Mouse (Mus musculus): ENCODE measurements around the gene Nudt17.
A peak's percentile ranks its signal among the peaks of the same experiment; 100 is the strongest.
"Not testable (repeated sequence)": the region's sequence is repeated elsewhere in the genome, so short reads cannot be mapped to it uniquely, and the experiment has no call there.

The Nudt17 gene

DNA sequence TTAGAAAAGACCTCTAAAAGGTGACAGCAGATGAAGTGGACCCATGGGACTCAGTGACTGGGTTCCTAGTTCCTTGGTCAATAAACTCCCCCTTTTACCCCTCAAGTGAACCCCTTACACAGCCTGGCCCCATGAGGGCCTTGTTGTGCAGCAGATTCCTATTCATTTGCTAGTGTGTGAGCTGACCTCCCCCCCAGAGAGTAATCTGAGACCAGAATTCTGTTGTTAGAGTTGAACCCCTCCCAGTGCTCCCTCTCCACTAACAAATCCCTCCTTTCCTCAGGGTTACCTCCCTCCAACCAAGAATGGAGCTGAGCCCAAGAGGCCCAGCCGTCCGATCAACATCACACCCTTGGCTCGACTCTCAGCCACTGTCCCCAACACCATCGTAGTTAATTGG is 7.4 kb downstream of the Nudt17 start:
- DNase-seq: no peak

DNA sequence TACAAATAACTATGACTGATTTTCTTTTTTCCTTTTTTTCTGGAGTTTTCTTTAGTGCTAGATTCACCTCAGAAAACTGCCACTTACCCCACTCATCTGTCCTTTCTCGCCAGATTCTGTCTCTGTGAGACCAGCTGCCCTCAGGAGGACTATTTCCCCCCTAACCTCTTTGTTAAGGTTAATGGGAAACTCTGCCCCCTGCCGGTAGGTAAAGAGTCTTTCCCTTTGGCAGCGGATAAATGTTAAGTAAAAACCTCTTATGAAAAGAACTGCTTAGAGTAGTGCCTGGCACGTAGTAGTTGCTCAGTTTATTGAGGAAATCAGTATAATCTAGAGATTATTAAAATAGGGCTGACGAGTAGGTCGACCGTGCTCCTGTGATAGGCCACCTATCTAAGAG is 8.0 kb downstream of the Nudt17 start:
- no peak for DNase-seq

DNA sequence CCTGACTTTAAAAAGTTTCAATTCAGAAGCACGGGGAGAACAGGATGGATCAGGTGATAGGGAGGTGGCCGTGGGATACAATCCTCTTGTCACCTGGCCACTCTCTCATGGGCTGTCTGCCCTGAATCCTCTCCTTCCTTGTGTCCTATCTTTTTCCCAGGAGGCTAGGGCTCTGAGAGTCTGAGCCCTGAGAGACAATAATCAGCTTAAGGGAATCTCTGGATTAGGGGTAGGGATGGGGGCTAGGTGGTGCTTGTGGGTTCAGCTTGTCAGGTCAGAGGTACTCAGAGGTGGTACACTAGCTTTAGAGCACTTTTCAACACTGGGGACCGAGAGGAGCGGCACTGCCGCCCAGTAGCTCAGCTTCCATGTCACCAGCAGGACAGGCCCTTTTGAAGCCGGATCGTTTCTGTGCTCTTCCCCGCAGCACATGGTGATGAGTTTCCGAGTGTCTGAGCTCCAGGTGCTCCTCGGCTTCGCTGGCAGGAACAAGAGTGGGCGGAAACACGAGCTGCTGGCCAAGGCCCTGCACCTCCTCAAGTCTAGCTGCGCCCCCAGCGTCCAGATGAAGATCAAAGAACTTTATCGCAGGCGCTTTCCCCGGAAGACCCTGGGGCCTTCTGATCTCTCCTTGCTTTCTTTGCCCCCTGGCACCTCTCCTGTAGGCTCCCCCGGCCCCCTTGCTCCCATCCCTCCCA is 9.2 kb downstream of the Nudt17 start:
- peak; percentile 65 for DNase-seq

DNA sequence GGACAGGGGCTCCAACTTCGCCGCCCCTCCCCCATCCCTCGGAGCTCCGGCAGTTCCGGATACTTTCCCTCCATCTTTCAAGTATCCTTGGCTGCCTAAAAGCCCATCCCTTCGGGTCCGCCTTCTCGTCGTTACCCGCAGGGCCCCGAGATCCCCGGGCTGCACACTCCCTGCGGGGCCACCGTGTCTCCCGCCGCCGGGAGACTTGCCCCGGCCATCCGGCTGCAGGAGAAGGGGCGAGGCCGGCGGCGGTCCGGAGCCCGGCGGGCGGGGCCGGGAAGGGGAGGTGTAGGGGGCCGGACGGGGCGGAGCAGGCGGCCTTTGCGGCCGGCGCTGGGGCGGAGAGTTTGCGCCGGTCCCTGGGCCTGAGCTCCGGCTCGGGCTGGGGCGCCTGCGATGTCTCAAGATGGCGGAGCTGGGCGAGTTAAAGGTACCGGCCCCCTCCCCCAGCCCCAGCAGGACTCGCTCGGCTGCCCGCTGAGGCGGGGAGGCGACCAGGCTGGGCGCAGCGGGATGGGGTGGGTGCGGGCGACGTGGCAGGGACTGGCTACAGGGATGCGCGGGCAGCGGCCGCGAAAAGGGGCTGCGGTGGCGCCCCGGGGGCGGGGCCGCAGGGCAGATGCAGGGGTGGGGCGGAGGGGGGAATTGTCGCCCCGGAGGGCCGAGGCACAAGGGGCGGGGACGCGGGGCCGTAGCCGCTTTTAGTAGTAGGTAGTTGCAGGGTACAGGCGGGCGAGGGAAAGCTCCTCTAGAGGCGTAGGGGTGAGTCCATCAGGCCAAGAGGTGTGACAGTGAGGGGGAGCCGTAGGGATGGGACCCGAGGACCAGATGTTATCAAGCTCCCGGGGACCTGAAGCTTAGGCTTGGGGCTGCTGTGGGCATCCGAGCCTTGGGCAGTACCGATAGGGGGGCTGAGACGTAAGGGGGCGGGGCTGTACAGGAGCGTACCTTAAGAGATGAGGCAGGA is 11.3 kb downstream of the Nudt17 start:
- DNase-seq: peak; percentile 84

DNA sequence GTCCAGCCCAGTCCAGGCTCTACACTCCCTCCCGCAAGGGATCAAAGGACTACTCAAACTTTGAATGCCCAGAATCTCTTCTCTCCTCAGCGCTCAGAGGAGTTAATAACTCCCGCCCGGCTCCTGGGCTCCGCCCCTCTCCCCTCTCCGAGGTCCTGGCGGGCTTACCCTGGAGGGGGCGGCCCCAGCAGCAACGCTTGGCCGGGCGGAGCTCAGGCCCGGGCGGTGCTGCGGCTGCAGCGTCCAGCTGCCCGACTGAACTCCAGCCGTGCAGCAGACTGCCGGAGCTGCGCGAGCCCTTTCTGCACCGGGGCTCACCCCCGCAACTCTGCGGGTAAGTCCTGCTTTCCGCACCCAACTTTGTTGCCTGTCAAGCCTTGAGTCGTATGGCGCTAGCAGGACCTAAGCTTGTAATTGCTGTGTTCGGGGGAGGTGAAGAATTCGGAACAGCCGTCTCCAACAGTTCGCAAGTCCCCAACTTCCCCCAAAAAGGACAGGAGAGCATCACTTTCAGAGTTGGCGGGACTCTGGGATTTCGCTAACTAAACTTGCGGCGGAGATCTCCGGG is 12.1 kb downstream of the Nudt17 start, which contains the start of gene Pias3:
Pias3 (plus strand) TSS at position 187 of the 568 bp plus-strand sequence.
- peak; percentile 63 for DNase-seq

DNA sequence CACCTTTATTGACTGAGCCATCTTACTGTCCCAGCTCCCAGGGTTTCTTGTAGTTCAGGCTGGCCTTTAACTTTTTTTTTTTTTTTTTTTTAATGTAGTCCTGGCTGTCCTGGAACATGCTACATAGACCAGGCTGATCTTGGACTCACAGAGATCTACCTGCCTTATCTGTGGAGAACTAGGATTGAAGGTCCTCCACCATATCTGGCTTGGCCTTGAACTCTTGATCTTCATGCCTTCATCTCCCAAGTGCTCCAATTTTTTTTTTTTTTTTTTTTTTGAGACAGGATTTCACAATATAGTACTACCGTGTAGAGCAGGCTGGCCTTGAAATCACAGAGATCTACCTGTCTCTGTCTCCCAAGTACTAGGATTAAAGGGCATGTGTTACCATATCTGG is 14.8 kb downstream of the Nudt17 start:
- DNase-seq: no peak

DNA sequence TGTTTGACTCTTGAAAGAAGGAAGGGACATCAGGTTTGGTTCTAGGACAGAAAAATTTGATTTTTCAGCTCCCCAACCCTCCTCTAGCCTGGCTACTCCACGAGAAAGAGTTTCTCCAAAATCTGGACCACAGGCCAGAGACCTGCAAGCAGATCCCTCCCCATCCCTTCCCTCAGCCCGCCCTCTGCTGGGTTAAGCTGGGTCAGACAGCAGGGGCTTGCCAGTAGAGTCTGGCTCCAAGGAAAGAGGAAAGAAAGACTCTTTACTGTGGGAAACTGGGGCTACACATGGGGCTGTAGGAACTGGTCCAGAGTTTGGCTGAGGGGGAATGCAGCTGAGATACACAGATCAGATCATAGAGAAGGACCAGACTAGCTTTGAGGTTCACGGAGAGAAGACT is 15.9 kb downstream of the Nudt17 start:
- DNase-seq: no peak

DNA sequence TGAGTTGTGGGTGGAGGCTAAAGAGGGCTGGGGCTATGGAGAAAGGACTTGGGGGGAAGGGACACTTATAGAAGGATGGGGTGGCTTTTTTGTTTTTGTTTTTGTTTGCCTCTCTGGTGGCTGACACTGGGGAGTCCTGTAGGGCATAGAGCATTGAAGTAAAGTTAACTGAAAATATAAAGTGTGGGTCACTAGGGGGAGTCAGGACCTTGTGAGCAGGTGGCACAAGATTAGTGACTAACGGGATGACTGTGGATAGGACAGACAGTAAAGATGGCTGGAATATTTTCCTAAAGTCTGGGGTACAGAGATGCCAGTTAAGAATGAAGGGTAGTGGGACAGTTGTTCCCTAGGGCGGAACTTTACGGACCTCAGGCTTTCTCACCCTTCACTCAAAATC is 18.1 kb downstream of the Nudt17 start:
- no peak for DNase-seq

DNA sequence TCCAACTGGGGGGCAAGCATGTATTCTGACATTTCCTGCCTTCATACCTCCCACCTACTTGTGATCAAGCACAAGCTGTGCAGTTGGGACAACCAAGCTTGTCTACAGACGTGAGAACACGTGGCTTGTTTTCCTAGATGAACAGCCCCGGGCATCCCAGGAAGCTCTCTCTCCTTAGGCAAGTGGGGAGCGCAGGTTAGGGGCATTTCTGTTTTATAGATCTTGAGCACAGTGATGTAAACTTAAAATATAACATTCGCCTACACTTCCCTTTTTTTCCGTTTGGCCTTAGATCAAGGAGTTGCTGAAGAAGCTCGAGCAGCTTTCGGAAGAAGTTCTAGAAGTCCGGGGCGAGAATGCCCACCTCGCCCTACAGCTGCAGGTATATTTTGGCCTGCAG is 19.5 kb downstream of the Nudt17 start:
- DNase-seq: no peak

DNA sequence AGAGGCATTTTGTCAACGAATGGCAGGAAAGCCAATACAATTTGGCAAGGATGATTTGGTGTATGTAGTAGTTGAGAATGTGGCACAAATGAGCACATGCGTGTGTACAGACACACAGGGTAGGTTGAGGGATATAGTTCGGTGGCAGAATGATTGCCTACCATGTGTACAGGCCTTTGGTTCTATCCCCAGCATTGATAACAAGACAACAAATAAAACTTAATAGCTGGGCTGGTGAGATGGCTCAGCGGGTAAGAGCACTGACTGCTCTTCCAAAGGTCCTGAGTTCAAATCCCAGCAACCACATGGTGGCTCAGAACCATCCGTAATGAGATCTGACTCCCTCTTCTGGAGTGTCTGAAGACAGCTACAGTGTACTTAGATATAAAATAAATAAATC is 22.3 kb downstream of the Nudt17 start:
- not testable (repeated sequence) for DNase-seq

DNA sequence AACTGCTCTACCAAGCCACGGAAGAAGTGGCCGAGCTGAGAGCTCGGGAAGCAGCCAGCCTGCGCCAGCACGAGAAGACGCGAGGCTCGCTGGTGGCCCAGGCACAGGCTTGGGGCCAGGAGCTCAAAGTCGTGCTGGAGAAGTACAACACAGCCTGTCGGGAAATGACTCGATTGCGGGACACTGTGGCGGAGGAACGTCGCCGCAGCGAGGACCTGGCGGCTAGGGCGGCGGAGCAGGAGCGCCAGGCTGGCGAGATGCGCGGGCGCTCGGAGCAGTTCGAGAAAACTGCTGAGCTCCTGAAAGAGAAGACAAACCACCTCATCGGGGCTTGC is 23.6 kb downstream of the Nudt17 start:
- DNase-seq: no peak

DNA sequence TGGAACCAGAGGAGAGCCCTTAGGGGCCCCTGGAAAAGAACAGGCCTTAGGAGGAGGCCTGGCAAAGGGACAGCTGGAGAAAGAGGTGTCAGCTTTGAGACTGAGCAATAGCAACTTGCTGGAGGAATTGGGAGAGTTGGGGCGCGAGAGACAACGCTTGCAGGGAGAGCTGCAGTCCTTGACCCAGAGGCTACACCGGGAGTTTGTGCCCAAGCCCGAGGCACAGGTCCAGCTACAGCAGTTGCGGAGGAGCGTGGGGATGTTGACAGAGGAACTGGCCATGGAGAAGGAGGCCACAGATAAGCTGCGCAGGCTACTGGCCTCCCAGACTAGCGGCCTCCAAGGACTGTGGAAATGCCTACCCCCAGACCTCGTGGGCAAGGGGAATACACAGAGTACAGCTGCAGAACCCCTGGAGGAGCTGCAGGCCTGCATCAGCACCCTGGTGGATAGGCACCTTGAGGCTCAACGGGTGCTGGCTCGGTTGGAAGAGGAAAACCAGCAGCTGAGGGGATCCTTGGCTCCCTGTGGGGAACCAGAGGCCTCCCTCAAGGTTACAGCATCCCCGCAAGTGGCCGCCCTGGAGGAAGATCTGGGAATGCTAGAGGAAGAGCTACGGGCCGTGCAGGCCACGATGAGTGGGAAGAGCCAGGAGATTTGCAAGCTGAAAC is 24.1 kb downstream of the Nudt17 start:
- DNase-seq: no peak

DNA sequence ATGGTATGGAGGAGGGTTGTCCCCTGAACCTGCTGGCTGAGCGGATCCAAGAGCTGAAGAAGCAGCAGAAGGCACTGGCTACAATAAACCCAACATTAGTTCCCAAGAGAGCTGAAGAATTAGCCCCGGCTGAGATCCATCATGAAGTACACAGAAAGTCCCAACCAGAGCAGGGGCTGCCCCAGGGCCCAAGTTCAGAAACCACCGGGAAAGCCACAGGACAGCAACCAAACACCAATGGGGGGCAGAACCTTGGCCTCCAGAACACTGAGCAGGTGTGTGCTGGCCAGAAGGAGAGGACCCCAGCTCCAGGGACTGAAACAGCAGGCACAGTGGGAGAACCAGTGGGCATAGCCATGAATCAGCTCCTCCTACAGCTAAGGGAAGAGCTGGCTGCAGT is 24.9 kb downstream of the Nudt17 start:
- DNase-seq: no peak

DNA sequence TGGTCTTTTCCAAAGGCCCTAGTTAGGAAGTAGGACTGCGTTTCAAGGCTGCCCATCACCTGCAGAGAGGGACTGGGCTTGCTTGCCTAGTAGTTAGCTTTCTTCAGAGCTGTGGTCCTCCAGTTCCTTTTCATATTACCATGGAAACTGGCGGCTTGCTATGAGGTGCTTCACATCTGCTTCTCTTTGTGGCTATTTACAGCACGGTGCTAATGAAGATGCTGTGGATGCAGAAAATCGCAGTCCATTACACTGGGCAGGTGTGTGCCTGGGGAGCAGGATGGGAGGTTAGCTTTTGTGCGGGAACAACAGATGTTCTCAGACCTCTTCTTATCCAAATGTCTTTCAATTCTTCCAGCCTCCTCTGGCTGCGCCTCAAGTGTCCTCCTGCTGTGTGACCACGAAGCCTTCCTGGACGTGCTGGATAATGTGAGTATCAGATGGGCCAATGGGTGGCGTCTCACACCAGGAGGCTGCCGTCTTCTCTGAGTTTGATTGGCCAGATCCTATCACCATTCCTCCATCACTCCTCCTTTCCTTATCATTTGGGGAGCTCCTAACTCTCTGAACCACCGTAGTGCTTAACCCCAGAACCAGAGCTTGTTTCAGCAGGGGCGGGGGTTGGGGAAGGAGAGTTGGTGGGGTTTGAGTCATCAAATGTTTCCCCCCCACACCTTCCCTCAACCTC is 27.9 kb downstream of the Nudt17 start:
- DNase-seq: no peak

DNA sequence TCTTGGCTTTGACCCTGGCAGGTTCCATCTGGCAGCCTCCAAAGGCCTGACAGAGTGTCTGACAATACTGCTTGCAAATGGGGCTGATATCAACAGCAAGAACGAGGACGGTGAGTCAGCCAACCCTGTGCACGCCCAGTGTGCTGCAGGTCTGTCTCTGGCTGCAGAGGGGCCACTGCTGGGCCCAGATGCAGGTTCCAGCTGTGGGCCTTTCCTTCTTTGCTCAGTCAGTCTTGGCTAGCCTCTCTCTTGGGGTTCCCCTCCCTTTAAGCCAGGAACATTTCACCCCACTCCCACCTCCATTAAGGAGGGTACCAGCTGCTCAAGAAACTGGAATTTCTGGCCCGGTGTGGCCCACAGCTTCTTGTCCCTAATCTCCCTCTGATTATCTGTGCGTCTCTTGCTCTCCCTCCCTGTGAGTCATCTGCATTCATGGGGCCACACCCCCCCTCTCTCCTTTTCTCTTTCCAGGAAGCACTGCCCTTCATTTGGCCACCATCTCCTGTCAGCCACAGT is 29.1 kb downstream of the Nudt17 start:
- DNase-seq: no peak

DNA sequence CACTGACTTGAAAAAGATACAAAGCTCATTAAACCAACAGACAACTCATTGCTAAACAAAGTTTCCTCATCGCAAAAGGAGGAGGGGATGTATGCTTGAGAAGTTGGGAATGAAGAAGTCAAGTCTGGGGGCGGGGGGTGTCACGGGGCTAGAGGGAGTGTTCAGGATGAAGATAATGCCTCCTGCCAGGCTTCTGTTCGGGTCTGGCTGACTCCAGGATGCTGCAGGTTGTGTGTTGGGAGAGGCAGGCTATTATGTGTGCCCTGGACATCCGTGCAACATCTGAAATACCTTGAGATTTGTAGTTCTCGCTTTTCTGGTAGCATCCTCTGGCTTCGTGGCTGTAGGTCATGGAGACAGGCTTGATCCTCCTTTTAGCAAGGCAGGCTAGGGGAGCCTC is 29.9 kb downstream of the Nudt17 start:
- no peak for DNase-seq

DNA sequence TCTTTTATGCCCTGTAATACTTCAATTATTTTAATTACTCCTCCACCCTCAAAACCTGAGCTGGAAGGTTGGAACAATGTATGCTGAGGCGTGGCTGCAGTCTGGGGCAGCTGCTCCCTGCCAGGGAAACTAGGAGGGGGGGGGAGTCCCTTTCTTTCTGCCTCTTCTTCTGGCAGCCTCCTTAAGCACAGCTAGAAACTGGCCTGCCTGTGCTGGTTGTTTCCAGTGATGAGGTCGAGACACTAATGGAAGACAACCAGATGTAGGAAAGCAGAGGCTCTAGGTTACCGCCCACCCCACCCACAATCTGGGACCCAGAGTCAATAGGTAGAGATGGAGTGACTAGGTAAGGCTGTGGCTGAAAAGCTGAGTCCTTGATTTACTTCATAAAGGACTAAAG is 32.7 kb downstream of the Nudt17 start:
- no peak for DNase-seq

DNA sequence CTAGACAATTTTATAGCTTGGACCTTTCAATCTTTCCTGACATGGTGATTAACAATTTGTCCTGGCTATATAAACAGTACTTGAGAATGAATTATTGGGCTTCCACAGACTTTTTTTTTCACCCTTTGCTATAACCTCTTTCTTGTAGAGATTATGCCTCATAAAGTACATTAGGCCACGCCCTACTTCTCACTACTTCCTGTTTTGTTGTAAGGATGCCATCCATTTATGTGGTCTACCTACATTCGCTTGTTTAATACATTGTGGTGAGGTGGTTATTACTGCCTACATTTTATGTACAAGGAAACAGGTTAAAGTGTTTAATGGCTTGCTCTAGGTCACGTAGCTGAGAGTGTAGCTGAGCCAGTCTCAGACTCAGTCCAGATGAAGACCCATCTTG is 33.2 kb downstream of the Nudt17 start:
- DNase-seq: no peak

DNA sequence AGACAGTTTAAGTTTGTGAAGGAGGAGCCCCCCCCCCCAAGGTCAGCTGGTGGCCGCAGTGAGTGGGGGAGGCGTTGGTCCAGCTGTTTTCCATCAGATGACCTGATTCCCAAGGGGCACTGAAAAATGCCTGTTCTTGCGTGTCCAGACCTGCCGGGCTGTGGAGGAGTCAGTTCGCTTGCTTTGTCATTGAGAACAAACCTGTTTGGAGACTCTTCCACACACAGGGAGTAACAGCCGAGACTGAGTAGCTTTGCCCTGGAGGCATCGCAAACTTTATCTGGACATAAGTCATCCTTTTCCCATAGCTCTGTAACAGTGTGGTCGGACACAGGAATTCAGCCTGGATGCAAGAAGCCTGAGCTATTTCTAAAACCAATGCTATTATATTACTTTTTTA is 33.9 kb downstream of the Nudt17 start:
- DNase-seq: no peak

DNA sequence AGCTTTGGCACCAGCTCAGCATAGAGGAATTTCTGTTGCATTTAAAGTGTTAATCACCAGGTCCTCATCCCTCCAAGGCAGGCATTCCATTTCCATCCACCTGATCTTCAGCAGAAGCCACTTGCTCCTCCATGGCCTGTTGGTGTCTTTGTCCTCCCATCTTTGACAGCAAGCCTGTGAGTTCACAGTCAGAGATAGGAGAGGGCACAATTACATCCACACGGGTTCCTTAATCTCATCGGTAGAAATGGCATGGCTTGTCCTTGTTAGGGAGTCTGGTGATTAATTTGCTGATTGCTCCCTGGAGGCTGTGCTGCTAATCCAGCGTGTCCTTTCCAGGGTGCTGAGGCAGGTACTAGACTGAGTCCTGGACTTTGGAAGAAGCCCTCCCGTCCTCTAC is 34.8 kb downstream of the Nudt17 start:
- DNase-seq: no peak

DNA sequence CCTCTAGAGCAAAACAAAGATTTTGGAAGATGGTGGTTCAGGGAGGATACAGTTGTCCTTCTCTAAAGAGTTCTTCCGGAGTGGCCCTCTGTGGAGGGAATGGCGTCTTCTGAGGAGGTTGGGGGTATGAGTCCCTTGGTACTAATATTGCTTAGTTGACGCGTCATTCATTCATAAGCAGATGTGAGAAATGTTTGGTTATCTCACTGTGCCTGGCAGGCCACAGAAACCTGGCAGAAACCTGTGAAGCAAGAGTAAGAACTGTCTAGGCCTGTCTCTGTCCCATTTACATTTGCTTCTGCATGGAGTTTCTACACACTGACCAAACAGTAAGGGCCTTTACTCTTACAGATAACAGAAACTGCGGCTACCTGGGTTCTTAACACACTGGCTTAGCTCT is 36.8 kb downstream of the Nudt17 start:
- no peak for DNase-seq

DNA sequence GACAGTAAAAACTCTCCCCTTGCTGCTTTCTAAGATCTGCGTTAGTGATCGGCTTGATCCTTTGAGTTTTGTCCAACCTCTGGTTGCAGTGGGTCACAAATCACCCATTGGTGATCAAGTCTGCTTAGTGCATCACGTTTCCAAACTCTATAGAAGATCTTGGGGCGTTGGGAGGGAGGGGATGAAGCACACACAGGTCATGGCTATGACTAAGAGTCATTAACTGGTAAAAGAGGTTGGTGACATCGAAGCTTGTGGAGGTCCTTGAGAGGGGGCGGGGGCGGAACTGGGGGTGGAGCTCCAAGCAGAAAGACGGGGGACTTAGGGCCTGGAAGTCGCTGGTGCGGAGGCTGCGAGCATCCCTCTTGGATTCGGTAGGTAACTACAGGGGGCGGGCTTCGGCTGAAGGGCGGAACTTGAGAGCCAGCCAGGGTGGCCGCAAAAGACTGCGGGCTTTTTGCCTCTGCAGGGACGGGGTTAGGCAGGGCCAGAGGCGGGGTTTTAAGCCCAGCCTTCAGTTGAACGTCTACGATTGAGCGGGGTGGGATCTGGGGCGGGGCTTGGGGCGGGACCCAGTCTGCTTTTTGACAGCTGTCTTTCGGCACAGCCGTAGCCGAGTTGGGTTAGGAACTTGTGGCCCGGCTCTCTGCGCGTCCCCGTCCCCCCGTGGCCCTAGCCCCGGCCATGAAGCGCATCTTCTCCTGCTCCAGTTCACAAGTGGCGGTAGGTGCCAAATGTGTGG is 38.5 kb downstream of the Nudt17 start, which contains the start of gene Ankrd35:
Ankrd35 (plus strand) TSS at position 405 of the 742 bp plus-strand sequence.
- peak; percentile 78 for DNase-seq

All from right cerebral cortex, adult 18-20 months (tissue).